Mouse (Mus musculus) bone marrow, adult 2 months (tissue): ENCODE data around the gene Ccdc57. TPM values are rescaled to one million over a fixed set of nuclear protein-coding genes. Genes with fewer than 3 reads are reported as not detected.

Experiments used
- H3K27ac ChIP-seq: fragments of 200-500 bp; 2 replicates; pipeline ENCODE4 v1.5.1; 2012; ENCODE audit warnings: low read depth, mild to moderate bottlenecking, control low read depth, inconsistent platforms, low read length; ENCODE audit not compliant: control insufficient read depth, poor library complexity, insufficient read depth
- H3K4me1 ChIP-seq: fragments of 200-500 bp; 2 replicates; pipeline ENCODE4 v1.6.1; 2011; ENCODE audit warnings: low read length; ENCODE audit not compliant: control insufficient read depth, insufficient read depth
- H3K4me3 ChIP-seq: fragments of 200-500 bp; replicated peaks from 2 replicates; pipeline ENCODE3; 2011; ENCODE audit warnings: mild to moderate bottlenecking, low read depth, low read length, control low read depth; ENCODE audit not compliant: control insufficient read depth
- CTCF ChIP-seq: fragments of 200-500 bp; IDR thresholded peaks from 2 replicates; pipeline ENCODE4 v1.5.1; 2011; ENCODE audit warnings: low read length, control low read depth; ENCODE audit not compliant: control insufficient read depth, insufficient read depth
- POLR2A ChIP-seq: fragments of 200-500 bp; IDR thresholded peaks from 2 replicates; pipeline ENCODE4 v1.6.1; 2011; ENCODE audit warnings: low read depth, mild to moderate bottlenecking, control low read depth, low read length, borderline replicate concordance; ENCODE audit not compliant: control insufficient read depth
- WGBS: fragments of 180-500 bp; shearing (Covaris S2); methylation state at CpG from one replicate; pipeline ENCODE4 v1.1.7; 2018; 5-methylcytosine and 5-hydroxymethylcytosine counted together
- polyA plus RNA-seq: library from polyadenylated mRNA; stranded (reverse); fragments of >200 nt; gene quantifications from 2 replicates; pipeline ENCODE4 v1.2.4, GENCODE M21; 2011; ENCODE audit warnings: low replicate concordance; ENCODE audit not compliant: missing spikeins, insufficient read depth, insufficient read length

The Ccdc57 gene
- polyA plus RNA-seq, 1 experiment, result 14.6 TPM

- Histone ChIP-seq H3K27ac (no peak overlapping the region), H3K4me3 (no peak overlapping the region), H3K4me1 (no peaks in the 10 kb centered on the region)
- TF ChIP-seq POLR2A, result no peak
- TF ChIP-seq CTCF, result no peak
- 90% methylated on average over 4 of the region's 4 CpGs for WGBS
Observed at GRCm38 (mm10) chr11:120965587-120965986, 32.9 kb upstream of the Ccdc57 start.

GRCm38 (mm10) chr11:120964195-120965157 is 31.8 kb upstream of the Ccdc57 start:
- no peak for TF ChIP-seq POLR2A
- WGBS, result 90% methylated on average over 10 of the region's 10 CpGs
- Histone ChIP-seq H3K27ac (no peak overlapping the region), H3K4me1 (no peaks in the 10 kb centered on the region; the same call in 1 of the 2 replicates), H3K4me3 (no peak overlapping the region)

GRCm38 (mm10) chr11:120962909-120963308 is 30.2 kb upstream of the Ccdc57 start:
- H3K4me3 ChIP-seq, result no peak overlapping the region
- H3K4me1 ChIP-seq, result peaks cover 2% of the 10 kb centered on the region
- TF ChIP-seq CTCF, result no peak
- no peak overlapping the region for H3K27ac ChIP-seq
- 80% methylated on average over 7 of the region's 7 CpGs for WGBS

- TF ChIP-seq POLR2A, result no peak
- no peak for TF ChIP-seq CTCF
- Histone ChIP-seq H3K27ac (no peak overlapping the region), H3K4me3 (no peak overlapping the region), H3K4me1 (peaks cover 2% of the 10 kb centered on the region)
- WGBS, result 90% methylated on average over 13 of the region's 13 CpGs
Observed at GRCm38 (mm10) chr11:120962050-120962771, 29.5 kb upstream of the Ccdc57 start.

GRCm38 (mm10) chr11:120961594-120961993 is 28.9 kb upstream of the Ccdc57 start:
- Histone ChIP-seq H3K4me3 (no peak overlapping the region), H3K27ac (no peak overlapping the region), H3K4me1 (peaks cover 2% of the 10 kb centered on the region)
- 82% methylated on average over 7 of the region's 7 CpGs for WGBS
- TF ChIP-seq POLR2A, result no peak
- no peak for TF ChIP-seq CTCF

GRCm38 (mm10) chr11:120960248-120960647 is 27.6 kb upstream of the Ccdc57 start:
- no peak for TF ChIP-seq CTCF
- no peak for TF ChIP-seq POLR2A
- WGBS, result 86% methylated on average over 1 of the region's 1 CpGs
- Histone ChIP-seq H3K4me3 (no peak overlapping the region), H3K4me1 (peaks cover 2% of the 10 kb centered on the region), H3K27ac (no peak overlapping the region)

GRCm38 (mm10) chr11:120959564-120959963 is 26.9 kb upstream of the Ccdc57 start:
- TF ChIP-seq POLR2A (no peak), CTCF (no peak)
- WGBS, result 51% methylated on average over 3 of the region's 3 CpGs
- H3K4me3 ChIP-seq, result no peak overlapping the region
- H3K4me1 ChIP-seq, result peaks cover 2% of the 10 kb centered on the region
- H3K27ac ChIP-seq, result no peak overlapping the region

- no peak overlapping the region for H3K4me3 ChIP-seq
- TF ChIP-seq CTCF, result no peak
- no peak; the same call in 1 of the 2 replicates for TF ChIP-seq POLR2A
- no peak overlapping the region for H3K27ac ChIP-seq
- H3K4me1 ChIP-seq, result peaks cover 2% of the 10 kb centered on the region
- WGBS, result 95% methylated on average over 18 of the region's 18 CpGs
Observed at GRCm38 (mm10) chr11:120959066-120959465, 26.4 kb upstream of the Ccdc57 start.
